Mouse (Mus musculus): ENCODE measurements around the gene Dpyd. TPM values are rescaled to one million over a fixed set of nuclear protein-coding genes. Genes with fewer than 3 reads are reported as not detected.

Dpyd gene
- 5.3 and 7.6 TPM in 2 replicates for polyA plus RNA-seq (2012; rRNA removed)

DNA sequence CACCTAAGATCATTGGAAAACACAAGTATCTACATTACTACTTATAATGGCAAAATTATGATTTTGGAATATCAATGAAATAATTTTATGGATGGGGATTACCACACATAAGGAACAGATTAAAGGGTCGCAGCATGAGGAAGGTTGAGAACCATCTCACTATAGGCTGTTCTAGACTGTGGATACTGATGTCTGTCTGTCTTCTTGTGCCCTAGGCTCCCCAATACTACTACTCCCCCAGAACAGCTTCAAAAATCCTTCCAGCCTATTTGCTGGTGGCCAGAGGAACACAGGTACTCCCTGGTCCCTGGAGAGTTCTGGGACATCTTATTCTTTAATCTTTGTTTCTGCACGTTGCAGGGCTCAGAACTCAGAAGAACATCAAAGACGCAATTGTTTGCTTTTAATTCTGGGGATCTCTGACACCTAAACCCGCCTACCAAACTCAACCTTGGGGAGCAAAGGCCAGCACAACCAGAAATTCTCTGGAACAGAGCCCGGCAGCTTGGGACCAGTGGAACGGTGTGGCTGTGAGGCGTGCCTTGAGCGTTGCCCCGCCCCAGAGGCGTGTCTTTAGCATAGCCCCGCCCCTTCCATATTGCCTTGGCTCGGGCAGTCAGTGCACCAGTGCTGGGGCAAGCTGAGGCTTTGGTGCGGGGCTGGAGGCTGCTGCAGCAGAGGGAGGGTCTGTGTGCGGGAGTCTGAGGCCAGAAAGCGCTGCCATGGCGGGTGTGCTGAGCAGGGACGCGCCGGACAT, at the start of gene Dpyd:
TSS of gene Dpyd (plus strand) at position 576 of the 757 bp plus-strand sequence.
- peak; percentile 37 for DNase-seq (ENCODE audit: low spot score)

- no peak for DNase-seq (ENCODE audit: low spot score)
Measured at GRCm38 (mm10) chr3:118537676-118538075, 24.3 kb upstream of the Dpyd start.

DNA sequence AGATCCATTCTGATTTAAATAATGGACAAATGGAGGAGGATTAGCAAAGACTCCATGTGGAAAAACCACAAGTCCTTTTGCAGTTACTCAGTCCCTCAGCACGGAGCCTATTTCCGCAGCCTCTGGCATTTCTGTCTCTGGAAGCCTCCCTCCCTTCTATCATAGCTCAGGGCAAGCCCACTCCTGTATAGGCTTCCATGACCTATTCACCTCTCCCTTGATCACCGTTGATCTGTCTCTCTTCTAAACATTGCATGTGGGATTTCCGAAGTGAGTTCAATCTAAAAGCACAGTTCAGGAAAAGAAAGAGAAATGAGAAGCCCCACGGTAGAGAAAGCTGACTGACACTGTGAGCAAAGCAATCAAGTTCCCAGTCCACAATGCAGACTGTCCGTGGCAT, 20.2 kb upstream of the Dpyd start:
- DNase-seq (ENCODE audit: low spot score), result no peak

GRCm38 (mm10) chr3:118547551-118548210, 14.2 kb upstream of the Dpyd start:
- DNase-seq (ENCODE audit: low spot score), result no peak

- DNase-seq (ENCODE audit: low spot score), result no peak
Measured at GRCm38 (mm10) chr3:118557605-118558004, 4.3 kb upstream of the Dpyd start.

GRCm38 (mm10) chr3:118559936-118560335, 2.0 kb upstream of the Dpyd start:
- no peak for DNase-seq (ENCODE audit: low spot score)

DNA sequence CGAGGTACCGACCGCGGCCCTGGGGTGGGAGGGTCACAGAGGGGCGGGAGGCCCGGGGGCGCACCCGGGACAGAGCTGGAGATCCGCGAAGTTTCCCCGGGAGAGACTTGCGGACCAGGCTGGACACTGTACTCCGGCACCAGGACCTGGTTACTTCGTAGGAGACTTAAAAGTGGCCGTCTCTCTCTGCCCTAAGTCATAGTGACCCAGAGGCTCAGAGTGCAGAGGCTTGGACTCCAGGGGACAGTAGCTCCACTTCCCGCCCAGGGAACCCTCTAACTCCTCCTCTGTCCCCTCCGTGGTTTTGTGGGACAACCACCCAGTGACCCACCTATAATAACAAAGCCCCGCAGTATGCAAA, 362 bp downstream of the Dpyd start:
- DNase-seq (ENCODE audit: low spot score), result no peak

DNA sequence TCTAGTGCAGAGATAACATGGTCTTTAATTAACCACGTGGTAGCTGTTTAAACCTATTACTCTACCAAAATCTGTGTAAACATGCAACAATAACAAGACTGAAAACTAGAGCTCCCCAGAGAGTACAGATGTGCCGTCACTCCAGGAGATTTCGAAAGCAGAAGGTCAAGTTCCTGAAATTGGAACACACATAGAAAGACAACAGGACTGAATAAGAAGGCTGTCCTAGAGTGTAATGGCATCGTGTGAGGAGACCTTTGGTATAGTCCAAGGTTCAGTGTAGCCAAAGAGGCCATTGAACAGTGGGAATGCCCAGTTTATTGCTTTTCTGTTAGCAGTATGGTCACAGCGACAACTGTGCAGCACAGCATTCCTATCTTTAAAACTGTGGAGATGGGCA, 4.8 kb downstream of the Dpyd start:
- DNase-seq (ENCODE audit: low spot score), result no peak

DNA sequence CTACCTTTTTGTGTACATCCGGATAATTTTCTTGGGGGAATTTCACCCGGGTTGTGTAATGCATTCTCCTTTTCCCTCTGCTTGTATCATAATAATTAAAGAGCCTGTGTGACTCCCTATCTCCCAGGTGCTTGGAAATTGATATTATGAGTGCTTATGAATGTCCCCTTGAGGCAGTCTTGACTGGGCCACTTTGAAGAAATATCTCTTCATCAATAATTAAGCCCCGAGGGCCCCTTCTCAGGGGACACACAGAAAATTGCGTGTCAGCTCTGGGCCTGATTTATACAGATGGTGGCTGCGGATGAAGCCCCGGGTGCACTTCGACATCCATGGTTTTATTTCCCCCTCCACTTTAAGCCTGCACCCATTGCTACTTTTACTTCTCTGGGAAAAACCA, 8.3 kb downstream of the Dpyd start:
- DNase-seq (ENCODE audit: low spot score), result no peak

DNA sequence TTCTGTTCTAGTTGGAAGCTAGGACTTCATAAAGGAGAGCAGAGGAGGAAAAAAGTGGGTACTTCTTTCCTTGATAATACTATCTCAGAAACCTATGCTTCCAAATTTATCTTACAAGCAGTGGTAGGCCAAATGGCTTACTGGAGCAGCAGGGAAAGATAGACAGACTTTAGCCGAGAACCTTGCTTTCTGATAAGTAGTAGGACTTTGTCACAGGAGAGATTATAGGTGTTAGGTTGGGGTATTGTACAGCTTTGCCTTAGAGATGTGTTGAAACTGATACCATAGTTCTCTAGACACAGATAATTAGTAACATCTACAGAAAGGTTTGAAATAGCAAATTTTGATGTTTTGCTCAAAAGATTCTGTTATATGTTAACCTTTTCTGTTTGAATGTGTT, 28.6 kb downstream of the Dpyd start:
- no peak for DNase-seq (ENCODE audit: low spot score)

GRCm38 (mm10) chr3:118594864-118595263, 32.9 kb downstream of the Dpyd start:
- DNase-seq (ENCODE audit: low spot score), result no peak

- DNase-seq (ENCODE audit: low spot score), result no peak
Measured at GRCm38 (mm10) chr3:118595693-118596092, 33.8 kb downstream of the Dpyd start.

DNA sequence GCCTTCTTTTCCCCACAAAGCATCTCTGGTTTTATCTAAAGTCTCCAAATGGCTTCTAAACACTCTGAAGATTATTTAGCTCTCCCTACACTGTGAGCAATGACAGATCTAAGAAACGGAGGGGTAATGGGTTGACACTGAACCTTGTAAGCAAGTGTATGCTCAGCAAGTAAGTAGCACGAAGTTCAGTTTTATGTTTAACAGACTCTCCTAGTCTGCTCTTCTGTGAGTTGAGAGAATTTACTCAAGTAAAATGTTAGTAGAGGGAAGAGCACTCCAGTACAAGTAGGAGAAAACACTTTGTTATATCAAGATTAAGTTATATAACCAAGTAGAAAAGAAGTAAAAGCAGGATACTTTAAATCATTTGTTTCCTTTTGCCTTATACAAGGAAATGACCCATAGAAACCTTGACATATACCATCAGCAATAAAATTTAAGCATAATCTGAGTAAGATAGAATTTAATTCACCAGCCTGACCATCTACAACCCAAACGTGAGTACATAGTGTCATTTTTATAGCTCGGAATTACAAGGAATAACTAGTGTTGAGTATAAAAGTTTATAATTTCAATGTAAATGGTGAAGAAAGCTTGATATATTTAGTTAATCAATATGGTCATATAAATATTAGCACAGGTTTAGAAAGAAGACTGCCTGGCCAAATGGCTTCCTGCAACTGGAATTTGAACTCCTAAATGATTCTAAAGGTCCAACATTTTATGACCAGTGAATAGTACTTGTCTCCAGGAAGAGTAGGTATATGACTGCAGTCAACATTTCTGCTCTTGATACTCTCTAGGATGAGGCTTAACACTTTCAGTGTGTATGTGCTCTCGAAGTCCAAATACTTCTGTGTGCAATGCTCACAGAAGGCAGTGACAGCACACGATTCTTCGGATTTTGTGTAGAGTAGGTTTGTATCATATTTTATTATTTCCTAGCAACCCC, 40.0 kb downstream of the Dpyd start:
- no peak for DNase-seq (ENCODE audit: low spot score)

GRCm38 (mm10) chr3:118608708-118609107, 46.8 kb downstream of the Dpyd start:
- DNase-seq (ENCODE audit: low spot score), result no peak

DNA sequence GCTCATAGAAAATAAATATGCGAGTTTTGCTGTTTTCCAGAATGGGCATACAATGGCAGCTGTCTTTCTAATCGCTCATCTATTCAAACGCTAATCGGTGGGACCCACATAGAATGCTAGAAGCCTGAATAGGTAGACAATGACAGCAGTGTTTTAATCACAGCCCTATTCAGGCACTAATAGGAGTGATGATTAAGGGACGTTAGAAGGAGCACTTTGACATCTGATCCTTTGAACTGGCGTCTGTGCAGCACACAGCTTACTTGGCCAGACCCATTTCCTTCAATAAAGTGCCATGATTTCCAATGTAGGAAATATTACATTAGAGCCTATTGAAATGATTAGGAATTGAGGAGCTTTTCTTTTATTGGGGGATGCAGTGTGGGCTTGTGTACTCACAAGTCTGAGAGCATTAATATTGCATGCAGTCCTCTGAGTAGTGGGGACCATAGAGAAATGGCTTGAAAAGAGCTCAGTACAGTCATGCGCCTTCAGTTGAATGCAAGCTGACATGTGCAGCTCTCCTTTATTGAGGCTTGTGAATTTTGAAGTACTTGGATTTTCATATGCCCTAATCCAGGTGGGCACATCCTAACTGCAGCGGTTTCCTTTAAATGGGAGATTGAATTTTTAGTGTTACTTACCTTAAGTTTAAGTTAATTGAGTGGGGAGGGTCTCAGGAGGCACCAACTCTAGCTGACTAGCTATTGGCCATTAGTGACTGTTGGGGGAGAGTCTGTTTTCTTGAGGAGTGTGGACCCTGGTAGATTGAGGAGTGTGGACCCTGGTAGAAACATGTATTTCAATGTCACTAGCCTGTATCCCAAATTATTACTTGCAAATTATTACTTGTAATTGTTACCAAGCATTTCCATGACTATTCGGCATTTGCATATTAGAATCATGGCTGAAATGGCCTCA, 64.8 kb downstream of the Dpyd start:
- DNase-seq (ENCODE audit: low spot score), result no peak

DNA sequence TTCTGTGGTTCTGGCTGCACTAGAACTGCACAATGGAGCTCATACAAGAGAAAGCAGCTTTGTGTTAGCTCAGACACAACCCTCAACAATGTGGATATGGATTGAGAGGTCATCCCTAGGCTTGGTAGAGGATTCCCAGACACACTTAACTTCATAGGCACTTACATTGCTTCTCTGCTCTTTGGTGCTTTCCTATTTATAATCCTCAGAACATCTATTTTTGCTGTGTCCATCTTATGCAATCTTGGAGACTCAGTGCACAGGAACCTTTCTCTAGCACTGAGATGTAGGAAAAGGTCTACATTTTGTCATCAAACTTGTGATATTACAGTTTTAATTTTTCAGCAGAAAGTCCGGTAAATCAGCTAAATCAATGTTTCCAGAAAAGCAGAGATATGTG, 67.8 kb downstream of the Dpyd start:
- DNase-seq (ENCODE audit: low spot score), result no peak

DNA sequence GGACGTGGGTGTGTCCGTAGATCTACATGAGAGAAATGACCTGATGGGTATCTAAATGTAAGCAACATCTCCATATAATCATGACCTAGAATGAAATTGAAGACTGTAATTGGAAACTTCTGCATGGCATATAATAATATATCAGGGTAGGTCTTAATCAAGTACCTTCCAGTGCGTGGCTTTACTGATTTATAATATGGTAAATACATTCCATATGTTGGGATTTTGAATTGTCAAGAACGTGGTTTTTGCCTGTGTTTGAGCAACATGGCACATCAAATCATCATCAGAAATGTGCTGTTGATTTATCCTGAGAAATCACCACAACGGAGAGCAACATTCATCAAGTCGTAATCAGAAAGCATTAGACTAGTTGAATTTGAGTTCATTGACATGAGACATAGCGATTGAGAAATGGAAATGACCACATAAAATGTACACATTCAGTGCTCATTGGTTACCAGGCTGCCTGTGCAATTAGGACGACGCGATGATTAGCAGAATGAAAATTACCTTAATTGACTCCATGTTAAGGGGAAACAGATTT, 84.2 kb downstream of the Dpyd start:
- no peak for DNase-seq (ENCODE audit: low spot score)

GRCm38 (mm10) chr3:118663987-118664692, 102.2 kb downstream of the Dpyd start:
- no peak for DNase-seq (ENCODE audit: low spot score)

GRCm38 (mm10) chr3:118674121-118674745, 112.3 kb downstream of the Dpyd start:
- no peak for DNase-seq (ENCODE audit: low spot score)

GRCm38 (mm10) chr3:118675441-118675840, 113.5 kb downstream of the Dpyd start:
- DNase-seq (ENCODE audit: low spot score), result no peak

All from urinary bladder, adult 2 months (tissue).